Mouse (Mus musculus): ENCODE data around the gene Spef2. TPM values are rescaled to one million over a fixed set of nuclear protein-coding genes. Genes with fewer than 3 reads are reported as not detected.
"Not testable (repeated sequence)": the region's sequence is repeated elsewhere in the genome, so short reads cannot be mapped to it uniquely, and the experiment has no call there.

The Spef2 gene
- polyA plus RNA-seq, 1 experiment from 2014 or later = 2.0 TPM

- no peak overlapping the region for H3K4me3 ChIP-seq (ENCODE audit: low read depth, low read length)
- H3K9me3 ChIP-seq (ENCODE audit: control insufficient read depth, low read length) = no peaks in the 10 kb centered on the region
- H3K4me2 ChIP-seq (ENCODE audit: low read depth, low read length) = no peak overlapping the region
- H3K36me3 ChIP-seq (ENCODE audit: control insufficient read depth, insufficient read depth, low read length) = no peaks in the 10 kb centered on the region
- no peak overlapping the region for H3K9ac ChIP-seq (replicated peaks; ENCODE audit: low read depth, low read length)
- no peaks in the 10 kb centered on the region for H3K4me1 ChIP-seq (ENCODE audit: control insufficient read depth, insufficient read depth, low read length)
- ATAC-seq (ENCODE audit: low read depth) = no peak
- no peak overlapping the region for H3K27ac ChIP-seq (ENCODE audit: low read depth, low read length)
- no peaks in the 10 kb centered on the region for H3K27me3 ChIP-seq (ENCODE audit: control insufficient read depth, insufficient read depth, low read length)
- 92% methylated on average over 7 of the region's 7 CpGs for WGBS
These were observed 176.0 kb downstream of the Spef2 start for GRCm38 (mm10) chr15:9572664-9573063.

DNA sequence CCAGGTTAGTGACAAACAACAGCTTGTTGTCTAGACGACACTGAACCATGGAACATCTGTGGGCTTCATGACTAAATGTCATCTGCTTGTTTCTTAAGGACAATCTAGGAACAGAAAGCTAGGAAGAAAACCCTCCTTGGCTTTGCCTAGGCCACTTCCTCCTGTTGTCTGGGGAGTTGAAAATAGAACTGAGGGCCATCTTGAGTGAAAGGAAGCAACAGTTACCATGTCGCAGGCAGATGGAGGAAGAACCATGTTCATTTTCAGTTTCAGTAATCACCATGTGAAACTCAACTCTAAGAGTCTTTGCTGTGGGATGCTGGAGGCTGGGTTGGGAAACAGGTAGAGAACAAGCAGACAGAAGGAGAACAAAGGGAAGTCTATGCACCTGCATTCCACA lies 176.8 kb downstream of the Spef2 start:
- Histone ChIP-seq H3K9me3 (ENCODE audit: control insufficient read depth, low read length) (no peaks in the 10 kb centered on the region), H3K4me1 (ENCODE audit: control insufficient read depth, insufficient read depth, low read length) (no peaks in the 10 kb centered on the region), H3K4me3 (ENCODE audit: low read depth, low read length) (no peak overlapping the region), H3K9ac (replicated peaks; ENCODE audit: low read depth, low read length) (no peak overlapping the region), H3K27ac (ENCODE audit: low read depth, low read length) (no peak overlapping the region), H3K4me2 (ENCODE audit: low read depth, low read length) (no peak overlapping the region), H3K36me3 (ENCODE audit: control insufficient read depth, insufficient read depth, low read length) (no peaks in the 10 kb centered on the region), H3K27me3 (ENCODE audit: control insufficient read depth, insufficient read depth, low read length) (no peaks in the 10 kb centered on the region)
- no peak for ATAC-seq (ENCODE audit: low read depth)
- WGBS = 86% methylated on average over 2 of the region's 2 CpGs

DNA sequence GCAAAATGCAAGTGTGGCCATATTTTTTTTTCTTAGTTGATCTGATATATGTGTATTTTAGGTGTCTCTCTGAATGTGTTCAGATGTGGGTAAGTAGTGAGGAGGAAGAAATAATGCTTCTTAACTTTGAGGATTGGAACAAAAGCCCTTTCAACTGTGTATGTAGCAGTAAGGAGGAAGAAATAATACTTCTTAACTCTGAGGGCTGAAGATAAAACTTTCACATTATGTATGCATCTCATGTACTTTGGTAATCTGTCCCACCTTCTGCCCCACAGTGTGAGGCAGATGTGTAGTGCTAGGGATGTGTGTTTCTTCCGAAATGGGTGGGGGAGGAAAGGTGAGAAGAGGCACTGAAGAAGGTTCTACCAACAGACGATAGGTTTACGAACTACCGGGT lies 181.4 kb downstream of the Spef2 start:
- H3K27me3 ChIP-seq (ENCODE audit: control insufficient read depth, insufficient read depth, low read length) = no peaks in the 10 kb centered on the region
- no peaks in the 10 kb centered on the region for H3K4me1 ChIP-seq (ENCODE audit: control insufficient read depth, insufficient read depth, low read length)
- no peak for ATAC-seq (ENCODE audit: low read depth)
- H3K36me3 ChIP-seq (ENCODE audit: control insufficient read depth, insufficient read depth, low read length) = no peaks in the 10 kb centered on the region
- H3K9me3 ChIP-seq (ENCODE audit: control insufficient read depth, low read length) = no peaks in the 10 kb centered on the region
- H3K4me3 ChIP-seq (ENCODE audit: low read depth, low read length) = no peak overlapping the region
- no peak overlapping the region for H3K4me2 ChIP-seq (ENCODE audit: low read depth, low read length)
- WGBS = 94% methylated on average over 4 of the region's 4 CpGs
- H3K9ac ChIP-seq (replicated peaks; ENCODE audit: low read depth, low read length) = no peak overlapping the region
- no peak overlapping the region for H3K27ac ChIP-seq (ENCODE audit: low read depth, low read length)

- 74% methylated on average over 6 of the region's 6 CpGs for WGBS
These were observed 183.3 kb downstream of the Spef2 start for GRCm38 (mm10) chr15:9565396-9565795.

GRCm38 (mm10) chr15:9564156-9564555 lies 184.5 kb downstream of the Spef2 start:
- ATAC-seq (ENCODE audit: low read depth) = no peak
- no peak overlapping the region for H3K4me2 ChIP-seq (ENCODE audit: low read depth, low read length)
- H3K27ac ChIP-seq (ENCODE audit: low read depth, low read length) = no peak overlapping the region

More at GRCm38 (mm10) chr15:9565396-9565795, 183.3 kb downstream of the Spef2 start:
- no peak for ATAC-seq (ENCODE audit: low read depth)
- H3K9ac ChIP-seq (replicated peaks; ENCODE audit: low read depth, low read length) = no peak overlapping the region
- no peak overlapping the region for H3K27ac ChIP-seq (ENCODE audit: low read depth, low read length)
- no peaks in the 10 kb centered on the region for H3K27me3 ChIP-seq (ENCODE audit: control insufficient read depth, insufficient read depth, low read length)
- no peaks in the 10 kb centered on the region for H3K9me3 ChIP-seq (ENCODE audit: control insufficient read depth, low read length)
- H3K4me3 ChIP-seq (ENCODE audit: low read depth, low read length) = no peak overlapping the region
- no peaks in the 10 kb centered on the region for H3K36me3 ChIP-seq (ENCODE audit: control insufficient read depth, insufficient read depth, low read length)
- H3K4me1 ChIP-seq (ENCODE audit: control insufficient read depth, insufficient read depth, low read length) = no peaks in the 10 kb centered on the region
- no peak overlapping the region for H3K4me2 ChIP-seq (ENCODE audit: low read depth, low read length)

DNA sequence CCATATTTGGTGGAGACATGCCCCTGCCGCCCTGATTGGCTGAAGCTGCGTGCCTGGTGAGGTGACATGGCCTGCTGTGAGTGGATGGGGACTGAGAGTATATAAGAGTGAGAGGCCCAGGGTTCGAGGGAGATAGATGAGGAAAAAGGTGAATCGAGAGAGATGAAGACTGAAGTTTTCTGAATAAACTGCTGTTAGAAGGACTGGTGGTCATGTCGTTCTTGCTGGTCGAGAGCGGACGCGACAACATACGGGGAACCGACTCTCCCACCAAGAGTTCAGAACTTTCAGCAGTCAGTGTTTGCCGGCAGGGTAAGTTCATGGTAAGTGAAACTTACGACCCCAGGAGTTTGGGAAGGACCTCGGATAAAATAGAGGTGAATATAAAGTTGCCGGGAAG lies 191.4 kb downstream of the Spef2 start:
- H3K4me3 ChIP-seq (ENCODE audit: low read depth, low read length); H3K27ac ChIP-seq (ENCODE audit: low read depth, low read length); H3K27me3 ChIP-seq (ENCODE audit: control insufficient read depth, insufficient read depth, low read length); ATAC-seq (ENCODE audit: low read depth); H3K9me3 ChIP-seq (ENCODE audit: control insufficient read depth, low read length); H3K36me3 ChIP-seq (ENCODE audit: control insufficient read depth, insufficient read depth, low read length); H3K4me1 ChIP-seq (ENCODE audit: control insufficient read depth, insufficient read depth, low read length); H3K9ac ChIP-seq (replicated peaks; ENCODE audit: low read depth, low read length); H3K4me2 ChIP-seq (ENCODE audit: low read depth, low read length): not testable (repeated sequence)
- WGBS = 94% methylated on average over 13 of the region's 15 CpGs

More at GRCm38 (mm10) chr15:9564156-9564555, 184.5 kb downstream of the Spef2 start:
- Histone ChIP-seq H3K9me3 (ENCODE audit: control insufficient read depth, low read length) (no peaks in the 10 kb centered on the region), H3K27me3 (ENCODE audit: control insufficient read depth, insufficient read depth, low read length) (no peaks in the 10 kb centered on the region), H3K4me1 (ENCODE audit: control insufficient read depth, insufficient read depth, low read length) (no peaks in the 10 kb centered on the region), H3K36me3 (ENCODE audit: control insufficient read depth, insufficient read depth, low read length) (no peaks in the 10 kb centered on the region), H3K4me3 (ENCODE audit: low read depth, low read length) (no peak overlapping the region), H3K9ac (replicated peaks; ENCODE audit: low read depth, low read length) (no peak overlapping the region)
- WGBS = 83% methylated on average over 3 of the region's 3 CpGs

DNA sequence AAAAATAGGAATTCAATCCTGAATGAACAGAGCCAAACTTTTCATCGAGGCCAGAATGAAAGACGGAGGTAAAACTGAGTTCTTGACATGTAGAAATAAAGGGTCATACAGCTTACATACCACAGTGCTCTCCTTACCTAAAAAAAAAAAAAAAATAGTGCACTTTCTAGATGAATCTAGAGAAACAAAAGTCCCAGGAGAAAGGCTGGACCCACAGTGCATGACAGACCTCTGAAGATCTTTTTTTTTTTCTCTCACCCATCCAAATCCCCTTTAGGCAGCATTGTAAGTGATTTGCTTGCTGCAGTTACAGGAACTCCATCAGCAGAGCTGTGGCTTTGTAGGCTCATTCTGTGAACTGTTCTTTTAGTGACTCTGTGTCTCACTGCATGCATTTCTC lies 199.7 kb downstream of the Spef2 start:
- no peak for ATAC-seq (ENCODE audit: low read depth)
- no peaks in the 10 kb centered on the region for H3K36me3 ChIP-seq (ENCODE audit: control insufficient read depth, insufficient read depth, low read length)
- WGBS = 94% methylated on average over 2 of the region's 2 CpGs

DNA sequence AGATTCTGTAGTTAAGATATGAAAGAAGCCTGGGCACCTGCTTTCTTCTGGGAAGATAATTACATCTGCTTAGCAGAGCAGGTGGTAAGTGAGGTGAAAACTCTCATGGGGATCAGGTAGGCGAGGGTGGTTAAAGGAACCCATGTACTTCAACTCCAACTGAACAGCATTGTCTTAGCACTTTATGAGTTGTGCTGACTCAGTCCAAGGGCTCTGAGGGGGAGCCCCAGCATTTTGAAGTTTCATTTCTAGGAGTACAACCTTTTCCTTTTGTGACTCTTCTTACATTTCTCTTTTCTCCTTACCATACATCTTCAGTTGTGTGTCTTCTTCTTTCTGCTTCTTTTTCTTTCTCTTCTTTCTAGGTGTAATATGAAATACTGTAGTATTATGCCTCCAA lies 213.5 kb downstream of the Spef2 start:
- Histone ChIP-seq H3K4me1 (ENCODE audit: control insufficient read depth, insufficient read depth, low read length) (no peaks in the 10 kb centered on the region), H3K4me3 (ENCODE audit: low read depth, low read length) (no peak overlapping the region), H3K9ac (replicated peaks; ENCODE audit: low read depth, low read length) (no peak overlapping the region), H3K36me3 (ENCODE audit: control insufficient read depth, insufficient read depth, low read length) (no peaks in the 10 kb centered on the region), H3K9me3 (ENCODE audit: control insufficient read depth, low read length) (no peaks in the 10 kb centered on the region), H3K27me3 (ENCODE audit: control insufficient read depth, insufficient read depth, low read length) (no peaks in the 10 kb centered on the region), H3K4me2 (ENCODE audit: low read depth, low read length) (no peak overlapping the region), H3K27ac (ENCODE audit: low read depth, low read length) (no peak overlapping the region)
- WGBS = 86% methylated on average over 1 of the region's 1 CpGs
- ATAC-seq (ENCODE audit: low read depth) = no peak

More for the DNA sequence above, 199.7 kb downstream of the Spef2 start:
- Histone ChIP-seq H3K9me3 (ENCODE audit: control insufficient read depth, low read length) (no peaks in the 10 kb centered on the region), H3K4me2 (ENCODE audit: low read depth, low read length) (no peak overlapping the region), H3K27me3 (ENCODE audit: control insufficient read depth, insufficient read depth, low read length) (no peaks in the 10 kb centered on the region), H3K27ac (ENCODE audit: low read depth, low read length) (no peak overlapping the region), H3K4me3 (ENCODE audit: low read depth, low read length) (no peak overlapping the region), H3K9ac (replicated peaks; ENCODE audit: low read depth, low read length) (no peak overlapping the region), H3K4me1 (ENCODE audit: control insufficient read depth, insufficient read depth, low read length) (no peaks in the 10 kb centered on the region)

GRCm38 (mm10) chr15:9533356-9533902 lies 215.2 kb downstream of the Spef2 start:
- H3K36me3 ChIP-seq (ENCODE audit: control insufficient read depth, insufficient read depth, low read length) = no peaks in the 10 kb centered on the region
- H3K9ac ChIP-seq (replicated peaks; ENCODE audit: low read depth, low read length) = no peak overlapping the region
- WGBS = 91% methylated on average over 3 of the region's 3 CpGs

More at GRCm38 (mm10) chr15:9533356-9533902, 215.2 kb downstream of the Spef2 start:
- no peaks in the 10 kb centered on the region for H3K27me3 ChIP-seq (ENCODE audit: control insufficient read depth, insufficient read depth, low read length)
- H3K4me3 ChIP-seq (ENCODE audit: low read depth, low read length) = no peak overlapping the region
- no peaks in the 10 kb centered on the region for H3K4me1 ChIP-seq (ENCODE audit: control insufficient read depth, insufficient read depth, low read length)
- H3K27ac ChIP-seq (ENCODE audit: low read depth, low read length) = no peak overlapping the region
- no peaks in the 10 kb centered on the region for H3K9me3 ChIP-seq (ENCODE audit: control insufficient read depth, low read length)
- no peak for ATAC-seq (ENCODE audit: low read depth)
- H3K4me2 ChIP-seq (ENCODE audit: low read depth, low read length) = no peak overlapping the region
